Mouse (Mus musculus): Measurements from ENCODE around the gene Mrpl20.
A peak's percentile ranks its signal among the peaks of the same experiment; 100 is the strongest.
"Not testable (repeated sequence)": the region's sequence is repeated elsewhere in the genome, so short reads cannot be mapped to it uniquely, and the experiment has no call there.

Mrpl20 gene

GRCm38 (mm10) chr4:155783486-155784080 is 19.1 kb upstream of the Mrpl20 start:
- DNase-seq (ENCODE audit: low read depth, low spot score): no peak

GRCm38 (mm10) chr4:155784081-155784701 is 18.5 kb upstream of the Mrpl20 start:
- DNase-seq (ENCODE audit: low read depth, low spot score): peak; percentile 56

GRCm38 (mm10) chr4:155785246-155785645 is 17.4 kb upstream of the Mrpl20 start:
- no peak for DNase-seq (ENCODE audit: low read depth, low spot score)

- no peak for DNase-seq (ENCODE audit: low read depth, low spot score)
Measured at GRCm38 (mm10) chr4:155785819-155786218, 16.9 kb upstream of the Mrpl20 start, which contains the start of gene Tmem88b. Gene Tmem88b (minus strand): TSS chr4:155785874.

- DNase-seq (ENCODE audit: low read depth, low spot score): no peak
Measured at GRCm38 (mm10) chr4:155788300-155788699, 14.4 kb upstream of the Mrpl20 start.

- DNase-seq (ENCODE audit: low read depth, low spot score): not testable (repeated sequence)
Measured at GRCm38 (mm10) chr4:155788833-155789232, 13.8 kb upstream of the Mrpl20 start.

GRCm38 (mm10) chr4:155790021-155790489 is 12.6 kb upstream of the Mrpl20 start, which contains the start of gene Ankrd65:
Gene Ankrd65 (plus strand): TSS chr4:155790439.
- DNase-seq (ENCODE audit: low read depth, low spot score): no peak

GRCm38 (mm10) chr4:155790650-155791161 is 12.0 kb upstream of the Mrpl20 start:
- DNase-seq (ENCODE audit: low read depth, low spot score): no peak

GRCm38 (mm10) chr4:155791240-155791933 is 11.3 kb upstream of the Mrpl20 start:
- no peak for DNase-seq (ENCODE audit: low read depth, low spot score)

GRCm38 (mm10) chr4:155793730-155794129 is 8.9 kb upstream of the Mrpl20 start:
- DNase-seq (ENCODE audit: low read depth, low spot score): no peak

GRCm38 (mm10) chr4:155802075-155802474 is 603 bp upstream of the Mrpl20 start:
- no peak for DNase-seq (ENCODE audit: low read depth, low spot score)

- peak; percentile 91 for DNase-seq (ENCODE audit: low read depth, low spot score)
Measured at GRCm38 (mm10) chr4:155803340-155804041, 813 bp downstream of the Mrpl20 start.

GRCm38 (mm10) chr4:155807841-155808240 is 5.2 kb downstream of the Mrpl20 start:
- no peak for DNase-seq (ENCODE audit: low read depth, low spot score)

GRCm38 (mm10) chr4:155811929-155812664 is 9.4 kb downstream of the Mrpl20 start, which contains the start of gene Ccnl2:
Gene Ccnl2 (plus strand): TSS chr4:155812489.
- peak; percentile 90 for DNase-seq (ENCODE audit: low read depth, low spot score)

GRCm38 (mm10) chr4:155812665-155813181 is 10.0 kb downstream of the Mrpl20 start:
- DNase-seq (ENCODE audit: low read depth, low spot score): no peak

- no peak for DNase-seq (ENCODE audit: low read depth, low spot score)
Measured at GRCm38 (mm10) chr4:155817533-155817932, 14.9 kb downstream of the Mrpl20 start.

GRCm38 (mm10) chr4:155821025-155821424 is 18.3 kb downstream of the Mrpl20 start:
- DNase-seq (ENCODE audit: low read depth, low spot score): no peak

- no peak for DNase-seq (ENCODE audit: low read depth, low spot score)
Measured at GRCm38 (mm10) chr4:155823443-155823842, 20.8 kb downstream of the Mrpl20 start.

- DNase-seq (ENCODE audit: low read depth, low spot score): no peak
Measured at GRCm38 (mm10) chr4:155829866-155830265, 27.2 kb downstream of the Mrpl20 start.

GRCm38 (mm10) chr4:155830596-155830995 is 27.9 kb downstream of the Mrpl20 start:
- DNase-seq (ENCODE audit: low read depth, low spot score): no peak

Measured in retina, adult 2 months (tissue).